ENCODE assay signal across 8 mouse cellular contexts in genomic region chr11:57518751-57519148, GRCm38 (mm10). TPM values are rescaled to one million over a fixed set of nuclear protein-coding genes. Genes with fewer than 3 reads are reported as not detected.
DNase-seq lines count a peak whose midpoint lies in the region; ATAC-seq lines count a peak whose summit lies in the region.

No protein-coding gene starts in this region.

- H3K4me1 ChIP-seq in embryonic facial prominence, embryonic 14.5 days (ENCODE audit: control insufficient read depth, insufficient read depth, low read length), result peaks cover 4% of the 10 kb centered on the region; the same call in 1 of the 2 replicates
- peaks cover 12% of the 10 kb centered on the region for H3K4me1 ChIP-seq in limb, embryonic 12.5 days (replicated peaks)
- peaks cover 17% of the 10 kb centered on the region for H3K4me1 ChIP-seq in neural tube, embryonic 14.5 days (ENCODE audit: control insufficient read depth, insufficient read depth, low read length)

- H3K36me3 ChIP-seq in embryonic facial prominence, embryonic 14.5 days (ENCODE audit: control insufficient read depth, insufficient read depth, low read length), result 0 out of 2 replicates have a peak, but pooled peaks cover 24% of the 10 kb centered on the region
- H3K36me3 ChIP-seq in limb, embryonic 12.5 days, result peaks cover 32% of the 10 kb centered on the region
- no peaks in the 10 kb centered on the region for H3K36me3 ChIP-seq in neural tube, embryonic 14.5 days (ENCODE audit: control insufficient read depth, insufficient read depth, low read length)

- peak; percentile 26 for ATAC-seq in embryonic facial prominence, embryonic 14.5 days (ENCODE audit: low read depth)
- ATAC-seq in limb, embryonic 12.5 days (ENCODE audit: insufficient number of reproducible peaks, insufficient read depth, low FRiP score, low TSS enrichment, low read depth), result peak; percentile 58; the same call in 1 of the 2 replicates
- ATAC-seq in neural tube, embryonic 14.5 days (ENCODE audit: low read depth), result no peak; the same call in 1 of the 2 replicates
- no peak for ATAC-seq in CD4-positive, CD25-positive, alpha-beta regulatory T cell, adult 4 months

- H3K9me3 ChIP-seq in embryonic facial prominence, embryonic 14.5 days (ENCODE audit: control insufficient read depth, low read length), result no peaks in the 10 kb centered on the region
- no peaks in the 10 kb centered on the region for H3K9me3 ChIP-seq in limb, embryonic 12.5 days
- H3K9me3 ChIP-seq in neural tube, embryonic 14.5 days (ENCODE audit: control insufficient read depth, low read length), result no peaks in the 10 kb centered on the region

- WGBS in embryonic facial prominence, embryonic 14.5 days, result 1% methylated on average over 16 of the region's 16 CpGs
- WGBS in limb, embryonic 12.5 days, result 1% methylated on average over 16 of the region's 16 CpGs
- under 1% methylated on average over 16 of the region's 16 CpGs for WGBS in neural tube, embryonic 14.5 days

- peak overlapping the region; percentile 74 for H3K4me2 ChIP-seq in embryonic facial prominence, embryonic 14.5 days (ENCODE audit: low read depth, low read length)
- H3K4me2 ChIP-seq in limb, embryonic 12.5 days, result peak overlapping the region; percentile 69
- peak overlapping the region; percentile 60 for H3K4me2 ChIP-seq in neural tube, embryonic 14.5 days (ENCODE audit: low read depth, low read length)

- no peaks in the 10 kb centered on the region for H3K27me3 ChIP-seq in embryonic facial prominence, embryonic 14.5 days (replicated peaks; ENCODE audit: control insufficient read depth, insufficient read depth, low read length)
- no peaks in the 10 kb centered on the region for H3K27me3 ChIP-seq in limb, embryonic 12.5 days
- no peaks in the 10 kb centered on the region for H3K27me3 ChIP-seq in neural tube, embryonic 14.5 days (ENCODE audit: control insufficient read depth, insufficient read depth, low read length)

- intact Hi-C loops in left cerebral cortex, postnatal 36 days (cut with DNase I), result no loop called here

- peak; percentile 8 for DNase-seq in left cerebral cortex, adult 11 months (ENCODE audit: low spot score)
- DNase-seq in left cerebral cortex, adult 18-20 months (ENCODE audit: low spot score in 2 of 2), result no peak
- no peak for DNase-seq in embryonic facial prominence, embryonic 14.5 days (ENCODE audit: low spot score)
- no peak for DNase-seq in spleen, postnatal 4 days (ENCODE audit: low spot score in 2 of 2)
- no peak for DNase-seq in left cerebral cortex, postnatal 36 days (ENCODE audit: low spot score in 2 of 2)

- peak overlapping the region; percentile 85 for H3K27ac ChIP-seq in embryonic facial prominence, embryonic 14.5 days (replicated peaks; ENCODE audit: low read depth, low read length)
- H3K27ac ChIP-seq in limb, embryonic 12.5 days, result peak overlapping the region; percentile 87
- H3K27ac ChIP-seq in neural tube, embryonic 14.5 days (ENCODE audit: low read depth, low read length), result peak overlapping the region; percentile 81

- peak overlapping the region; percentile 91 for H3K4me3 ChIP-seq in embryonic facial prominence, embryonic 14.5 days (ENCODE audit: low read depth, low read length)
- peak overlapping the region; percentile 87 for H3K4me3 ChIP-seq in limb, embryonic 12.5 days (replicated peaks)
- H3K4me3 ChIP-seq in neural tube, embryonic 14.5 days (ENCODE audit: low read depth, low read length), result peak overlapping the region; percentile 88

- peak overlapping the region; percentile 86 for H3K9ac ChIP-seq in embryonic facial prominence, embryonic 14.5 days (ENCODE audit: low read depth, low read length)
- peak overlapping the region; percentile 81 for H3K9ac ChIP-seq in limb, embryonic 12.5 days (replicated peaks)
- H3K9ac ChIP-seq in neural tube, embryonic 14.5 days (replicated peaks; ENCODE audit: low read depth, low read length), result peak overlapping the region; percentile 83

RNA-seq across cellular contexts. Expression of gene Mfap3, which starts 0.3 kb away (rescaled TPM):
- 10 to 100 TPM; 24.6 to 29.3 TPM for total RNA-seq in left cerebral cortex, adult 18-20 months (2021)
- 41.0 and 44.4 TPM in 2 replicates for polyA plus RNA-seq in embryonic facial prominence, embryonic 14.5 days (2014; fragmentation: Nextera tagmentation; extraction: Ambion mirVana)
- 50.7 and 56.4 TPM in 2 replicates for polyA plus RNA-seq in limb, embryonic 12.5 days (2016; fragmentation: Nextera tagmentation; extraction: Ambion mirVana)
- 59.3 and 65.4 TPM in 2 replicates for polyA plus RNA-seq in neural tube, embryonic 14.5 days (2014; fragmentation: Nextera tagmentation; extraction: Ambion mirVana)
- 10 to 100 TPM; 44.6 to 46.0 TPM for polyA plus RNA-seq in CD4-positive, CD25-positive, alpha-beta regulatory T cell, adult 4 months (2017; shearing (Covaris generic))
- 10 to 100 TPM; 20.9 to 26.4 TPM for total RNA-seq in left cerebral cortex, postnatal 36 days (2021)

RNA-seq across cellular contexts. Expression of gene Fam114a2, which starts 0.3 kb away (rescaled TPM):
- 10 to 100 TPM; 31.8 to 33.1 TPM for total RNA-seq in left cerebral cortex, adult 18-20 months (2021)
- 47.7 and 49.5 TPM in 2 replicates for polyA plus RNA-seq in embryonic facial prominence, embryonic 14.5 days (2014; fragmentation: Nextera tagmentation; extraction: Ambion mirVana)
- polyA plus RNA-seq in limb, embryonic 12.5 days (2016; fragmentation: Nextera tagmentation; extraction: Ambion mirVana), result 67.3 and 75.6 TPM in 2 replicates
- 51.3 and 52.1 TPM in 2 replicates for polyA plus RNA-seq in neural tube, embryonic 14.5 days (2014; fragmentation: Nextera tagmentation; extraction: Ambion mirVana)
- 100 to 1,000 TPM; 117 to 160 TPM for polyA plus RNA-seq in CD4-positive, CD25-positive, alpha-beta regulatory T cell, adult 4 months (2017; shearing (Covaris generic))
- total RNA-seq in left cerebral cortex, postnatal 36 days (2021), result 10 to 100 TPM; 26.9 to 34.7 TPM

Comparison
In these comparisons a context has a peak if more than half of its experiments do, and no peak if none do; other contexts are left out.
1. ATAC-seq: peak in embryonic facial prominence, embryonic 14.5 days (single experiment) and limb, embryonic 12.5 days (single experiment); none in neural tube, embryonic 14.5 days (single experiment) and CD4-positive, CD25-positive, alpha-beta regulatory T cell, adult 4 months (single experiment).
2. Peak in every context shown above with its lines, with median percentiles within 50 percentile points of each other: H3K27ac ChIP-seq, H3K4me2 ChIP-seq, H3K4me3 ChIP-seq and H3K9ac ChIP-seq.